Mouse (Mus musculus): Measurements from ENCODE around the gene Gimap8.

- TF ChIP-seq POLR2A (IDR thresholded peaks at IDR 0.05; ENCODE audit: borderline replicate concordance, insufficient read depth, low read length) (no peak), CTCF (IDR thresholded peaks at IDR 0.05; ENCODE audit: borderline replicate concordance, insufficient read depth, low read depth, low read length) (no peak)
Measured at GRCm38 (mm10) chr6:48647611-48648010, 577 bp downstream of the Gimap8 start.

All from cerebellum, adult 2 months (tissue).